Mouse (Mus musculus): ENCODE measurements around the gene Higd2a. TPM values are rescaled to one million over a fixed set of nuclear protein-coding genes. Genes with fewer than 3 reads are reported as not detected.
"Not testable (repeated sequence)": the region's sequence is repeated elsewhere in the genome, so short reads cannot be mapped to it uniquely, and the experiment has no call there.

The Higd2a gene
- polyA plus RNA-seq, 1 experiment = 163 TPM

GRCm38 (mm10) chr13:54608002-54608401, 18.0 kb downstream of the Higd2a start:
- no peak for TF ChIP-seq CTCF (IDR thresholded peaks at IDR 0.05; ENCODE audit: extremely low read depth, insufficient read length, insufficient replicate concordance, low read depth, low read length)
- TF ChIP-seq POLR2A (IDR thresholded peaks at IDR 0.05; ENCODE audit: low read depth, low read length) = no peak
- WGBS = 73% methylated on average over 3 of the region's 3 CpGs
- H3K36me3 ChIP-seq (ENCODE audit: control insufficient read depth, insufficient read depth, low read length) = peaks cover 9% of the 10 kb centered on the region

GRCm38 (mm10) chr13:54608666-54609065, 18.7 kb downstream of the Higd2a start:
- Histone ChIP-seq H3K27ac (ENCODE audit: insufficient read depth, low read depth, low read length) (peak overlapping the region; percentile 5; the same call in 1 of the 2 replicates), H3K36me3 (ENCODE audit: control insufficient read depth, insufficient read depth, low read length) (peaks cover 9% of the 10 kb centered on the region), H3K4me3 (ENCODE audit: low read depth, low read length) (no peak overlapping the region), H3K27me3 (ENCODE audit: control insufficient read depth, insufficient read depth, low read length) (no peaks in the 10 kb centered on the region), H3K4me1 (ENCODE audit: control insufficient read depth, insufficient read depth, insufficient read length, low read length) (peaks cover 19% of the 10 kb centered on the region)
- 66% methylated on average over 8 of the region's 8 CpGs for WGBS
- TF ChIP-seq CTCF (IDR thresholded peaks at IDR 0.05; ENCODE audit: extremely low read depth, insufficient read length, insufficient replicate concordance, low read depth, low read length) (no peak), POLR2A (IDR thresholded peaks at IDR 0.05; ENCODE audit: low read depth, low read length) (no peak)

More at GRCm38 (mm10) chr13:54608002-54608401, 18.0 kb downstream of the Higd2a start:
- no peak overlapping the region for H3K4me3 ChIP-seq (ENCODE audit: low read depth, low read length)
- H3K27me3 ChIP-seq (ENCODE audit: control insufficient read depth, insufficient read depth, low read length) = no peaks in the 10 kb centered on the region
- H3K4me1 ChIP-seq (ENCODE audit: control insufficient read depth, insufficient read depth, insufficient read length, low read length) = peaks cover 24% of the 10 kb centered on the region
- no peak overlapping the region for H3K27ac ChIP-seq (ENCODE audit: insufficient read depth, low read depth, low read length)

- Histone ChIP-seq H3K36me3 (ENCODE audit: control insufficient read depth, insufficient read depth, low read length) (peaks cover 5% of the 10 kb centered on the region), H3K4me1 (ENCODE audit: control insufficient read depth, insufficient read depth, insufficient read length, low read length) (peaks cover 19% of the 10 kb centered on the region), H3K27me3 (ENCODE audit: control insufficient read depth, insufficient read depth, low read length) (no peaks in the 10 kb centered on the region), H3K27ac (ENCODE audit: insufficient read depth, low read depth, low read length) (no peak overlapping the region), H3K4me3 (ENCODE audit: low read depth, low read length) (no peak overlapping the region)
- WGBS = 29% methylated on average over 1 of the region's 1 CpGs
- TF ChIP-seq POLR2A (IDR thresholded peaks at IDR 0.05; ENCODE audit: low read depth, low read length) = no peak
- no peak for TF ChIP-seq CTCF (IDR thresholded peaks at IDR 0.05; ENCODE audit: extremely low read depth, insufficient read length, insufficient replicate concordance, low read depth, low read length)
Measured at GRCm38 (mm10) chr13:54609301-54609700, 19.3 kb downstream of the Higd2a start.

GRCm38 (mm10) chr13:54610613-54610971, 20.6 kb downstream of the Higd2a start:
- 5% methylated on average over 13 of the region's 13 CpGs for WGBS
- Histone ChIP-seq H3K4me1 (ENCODE audit: control insufficient read depth, insufficient read depth, insufficient read length, low read length) (peaks cover 11% of the 10 kb centered on the region), H3K36me3 (ENCODE audit: control insufficient read depth, insufficient read depth, low read length) (no peaks in the 10 kb centered on the region; the same call in 1 of the 2 replicates), H3K27ac (ENCODE audit: insufficient read depth, low read depth, low read length) (peak overlapping the region; percentile 54), H3K4me3 (ENCODE audit: low read depth, low read length) (peak overlapping the region; percentile 78), H3K27me3 (ENCODE audit: control insufficient read depth, insufficient read depth, low read length) (no peaks in the 10 kb centered on the region)
- TF ChIP-seq POLR2A (IDR thresholded peaks at IDR 0.05; ENCODE audit: low read depth, low read length) (no peak; the same call in 1 of the 2 replicates), CTCF (IDR thresholded peaks at IDR 0.05; ENCODE audit: extremely low read depth, insufficient read length, insufficient replicate concordance, low read depth, low read length) (peak; percentile 26; the same call in 1 of the 2 replicates)

- Histone ChIP-seq H3K4me3 (ENCODE audit: low read depth, low read length) (peak within 1 kb of the TSS; percentile 78), H3K4me1 (ENCODE audit: control insufficient read depth, insufficient read depth, insufficient read length, low read length) (peaks cover 8% of the 10 kb centered on the region), H3K27me3 (ENCODE audit: control insufficient read depth, insufficient read depth, low read length) (no peaks in the 10 kb centered on the region), H3K36me3 (ENCODE audit: control insufficient read depth, insufficient read depth, low read length) (no peaks in the 10 kb centered on the region; the same call in 1 of the 2 replicates), H3K27ac (ENCODE audit: insufficient read depth, low read depth, low read length) (peak within 1 kb of the TSS; percentile 54)
- TF ChIP-seq POLR2A (IDR thresholded peaks at IDR 0.05; ENCODE audit: low read depth, low read length) (peak; percentile 69), CTCF (IDR thresholded peaks at IDR 0.05; ENCODE audit: extremely low read depth, insufficient read length, insufficient replicate concordance, low read depth, low read length) (no peak)
- WGBS = under 1% methylated on average over 66 of the region's 66 CpGs
Measured at GRCm38 (mm10) chr13:54610972-54611754, 21.2 kb downstream of the Higd2a start, which contains the start of gene Cltb. Gene Cltb (minus strand): TSS chr13:54611344.

- not testable (repeated sequence) for H3K27me3 ChIP-seq (ENCODE audit: control insufficient read depth, insufficient read depth, low read length)
- 78% methylated on average over 8 of the region's 8 CpGs for WGBS
Measured at GRCm38 (mm10) chr13:54613141-54613540, 23.1 kb downstream of the Higd2a start.

GRCm38 (mm10) chr13:54616307-54616706, 26.3 kb downstream of the Higd2a start:
- 76% methylated on average over 8 of the region's 8 CpGs for WGBS
- H3K4me1 ChIP-seq (ENCODE audit: control insufficient read depth, insufficient read depth, insufficient read length, low read length) = no peaks in the 10 kb centered on the region
- H3K27me3 ChIP-seq (ENCODE audit: control insufficient read depth, insufficient read depth, low read length) = no peaks in the 10 kb centered on the region
- no peaks in the 10 kb centered on the region for H3K36me3 ChIP-seq (ENCODE audit: control insufficient read depth, insufficient read depth, low read length)
- no peak overlapping the region for H3K27ac ChIP-seq (ENCODE audit: insufficient read depth, low read depth, low read length)
- H3K4me3 ChIP-seq (ENCODE audit: low read depth, low read length) = no peak overlapping the region
- TF ChIP-seq POLR2A (IDR thresholded peaks at IDR 0.05; ENCODE audit: low read depth, low read length) (no peak), CTCF (IDR thresholded peaks at IDR 0.05; ENCODE audit: extremely low read depth, insufficient read length, insufficient replicate concordance, low read depth, low read length) (no peak)

More at GRCm38 (mm10) chr13:54613141-54613540, 23.1 kb downstream of the Higd2a start:
- H3K36me3 ChIP-seq (ENCODE audit: control insufficient read depth, insufficient read depth, low read length); H3K4me3 ChIP-seq (ENCODE audit: low read depth, low read length); H3K4me1 ChIP-seq (ENCODE audit: control insufficient read depth, insufficient read depth, insufficient read length, low read length); H3K27ac ChIP-seq (ENCODE audit: insufficient read depth, low read depth, low read length): not testable (repeated sequence)

All from small intestine, adult 2 months (tissue).